Mouse (Mus musculus) kidney, adult 8-10 months (tissue): ENCODE measurements around the gene Psmf1.

Source experiments
- DNase-seq, 2 experiments: peaks; one replicate each; pipeline ENCODE4 v3.0.0; 2022

Psmf1 gene

GRCm38 (mm10) chr2:151743845-151744244 lies at the start of gene Psmf1:
TSS of gene Psmf1 (minus strand) at chr2:151744186.
- no peak for DNase-seq

GRCm38 (mm10) chr2:151791156-151791555 lies 47.2 kb upstream of the Psmf1 start:
- no peak for DNase-seq

DNA sequence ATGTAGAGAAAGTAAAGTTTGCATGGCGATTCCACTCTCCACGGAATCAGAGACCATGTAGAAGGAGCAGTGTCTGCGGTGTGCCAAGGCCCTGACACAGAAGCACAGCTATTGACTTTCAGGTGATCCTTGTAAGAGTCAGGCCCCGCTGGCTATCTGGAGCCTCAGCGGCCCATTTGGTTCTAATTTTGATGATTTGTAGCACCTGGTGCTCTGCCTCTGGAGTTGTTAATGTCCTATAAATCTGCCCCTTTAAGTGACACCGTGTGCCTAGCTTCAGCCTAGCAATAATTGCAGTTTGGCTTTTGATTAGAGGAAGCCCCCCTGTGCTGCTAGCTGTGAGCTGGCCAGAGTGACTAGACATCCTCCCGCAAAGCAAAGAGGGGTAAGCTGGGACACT lies 46.2 kb upstream of the Psmf1 start:
- DNase-seq, result no peak

DNA sequence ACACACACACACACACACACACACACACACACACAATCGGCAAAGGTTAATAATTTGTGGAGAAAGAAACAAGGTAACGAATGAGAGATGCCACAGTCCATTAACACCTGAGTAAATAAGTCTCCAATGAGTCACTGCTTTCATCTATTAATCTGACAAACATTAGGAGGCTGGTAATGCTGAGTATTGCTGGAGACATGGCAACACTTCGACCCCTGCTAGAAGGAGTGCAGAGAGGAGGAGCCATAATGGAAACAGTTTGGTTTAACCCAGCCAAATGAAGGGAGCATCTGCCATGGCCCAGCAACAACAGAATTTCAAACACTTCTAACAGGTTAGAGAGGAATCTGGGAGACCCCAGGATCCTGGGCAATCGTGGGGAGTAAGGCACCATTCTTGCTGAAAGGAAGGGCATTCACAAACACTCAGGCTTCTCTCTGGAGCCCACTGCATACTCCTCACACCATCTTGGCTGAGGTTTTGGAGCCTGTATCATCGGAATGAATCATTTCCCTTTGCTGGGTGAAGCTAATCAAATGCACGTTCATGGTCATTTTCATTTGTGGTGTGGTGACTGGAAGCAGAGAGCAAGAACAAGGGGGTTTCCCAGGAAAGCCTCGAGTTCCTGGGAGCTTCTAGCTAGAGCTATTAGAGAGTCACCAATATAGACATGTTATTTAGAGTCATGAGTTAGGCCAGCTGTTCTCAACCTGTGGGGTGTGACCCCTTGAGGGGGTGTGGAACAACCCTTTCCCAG lies 44.4 kb upstream of the Psmf1 start:
- DNase-seq, result no peak

DNA sequence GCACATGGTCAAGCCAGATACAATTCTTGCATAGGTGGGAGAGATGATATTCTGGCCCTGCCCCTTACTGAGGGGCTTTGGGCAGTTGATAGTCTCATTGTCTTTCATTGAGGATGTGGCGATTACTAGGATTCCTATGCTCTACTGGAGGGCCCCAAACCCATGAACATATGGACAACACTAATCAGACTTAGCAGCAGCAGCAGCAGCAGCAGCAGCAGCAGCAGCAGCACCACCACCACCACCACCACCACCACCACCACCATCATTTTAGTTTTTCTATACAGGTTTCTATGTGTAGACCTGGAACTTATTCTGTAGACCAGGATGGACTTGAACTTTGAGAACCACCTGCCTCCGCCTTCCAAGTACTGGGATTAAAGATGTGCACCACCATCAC lies 39.5 kb upstream of the Psmf1 start:
- no peak for DNase-seq

DNA sequence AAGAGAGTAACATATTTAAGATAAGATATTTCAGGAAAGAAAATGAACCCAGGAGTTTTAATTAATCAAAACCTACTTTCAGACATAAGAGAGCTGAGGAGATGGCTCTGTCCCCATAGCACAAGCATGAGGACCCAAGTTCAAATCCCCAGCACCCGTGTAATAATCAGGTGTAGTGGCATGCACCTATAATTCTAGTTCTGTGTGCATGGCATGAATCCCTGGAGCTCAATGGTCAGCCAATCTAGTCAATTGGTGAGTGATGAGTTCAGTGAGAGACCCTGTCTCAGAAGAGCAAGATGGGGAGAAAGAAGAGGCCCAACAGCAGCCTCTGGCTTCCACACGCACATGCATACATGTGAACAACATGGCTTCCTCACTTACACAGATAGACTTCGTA lies 33.4 kb upstream of the Psmf1 start:
- DNase-seq, result no peak

GRCm38 (mm10) chr2:151773476-151773875 lies 29.5 kb upstream of the Psmf1 start:
- DNase-seq, result no peak

DNA sequence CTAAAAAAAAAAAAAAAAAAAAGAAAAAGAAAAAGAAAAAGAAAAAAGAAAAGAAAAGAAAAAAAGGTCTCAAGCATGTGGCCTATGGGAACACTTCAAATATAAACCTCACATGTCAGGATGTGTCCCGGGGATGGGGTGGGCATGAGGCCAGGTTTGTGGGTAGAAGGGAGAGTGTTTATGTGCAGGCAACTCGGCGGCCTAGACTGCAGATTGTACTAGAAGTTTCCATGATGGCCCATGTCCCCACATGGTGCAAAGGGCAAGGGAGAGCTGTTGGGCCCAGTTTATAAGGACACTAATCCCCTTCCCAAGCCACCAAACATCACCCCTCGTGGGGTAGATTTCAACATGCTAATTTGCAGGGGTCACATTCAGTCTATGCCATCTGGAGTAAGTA lies 28.2 kb upstream of the Psmf1 start:
- no peak for DNase-seq

DNA sequence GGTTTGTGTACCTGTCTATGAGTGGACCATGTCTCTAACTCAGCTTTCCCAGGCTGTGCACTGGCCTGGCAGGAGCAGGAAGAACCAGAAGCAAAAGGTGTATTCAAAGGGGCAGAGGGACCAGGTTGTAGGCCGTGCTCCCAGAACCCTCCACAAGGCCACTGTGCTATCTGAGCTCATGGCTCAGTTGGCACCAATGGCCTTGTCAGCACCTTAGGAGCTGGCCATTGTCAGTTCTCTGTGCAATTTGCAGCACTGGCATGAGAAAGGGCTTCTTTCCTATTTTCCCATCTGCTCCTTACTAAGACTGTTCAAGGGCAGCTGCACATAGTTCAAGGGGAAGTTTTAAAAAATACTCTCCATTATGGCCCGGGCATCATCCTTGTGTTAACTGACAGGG lies 20.6 kb upstream of the Psmf1 start:
- no peak for DNase-seq

DNA sequence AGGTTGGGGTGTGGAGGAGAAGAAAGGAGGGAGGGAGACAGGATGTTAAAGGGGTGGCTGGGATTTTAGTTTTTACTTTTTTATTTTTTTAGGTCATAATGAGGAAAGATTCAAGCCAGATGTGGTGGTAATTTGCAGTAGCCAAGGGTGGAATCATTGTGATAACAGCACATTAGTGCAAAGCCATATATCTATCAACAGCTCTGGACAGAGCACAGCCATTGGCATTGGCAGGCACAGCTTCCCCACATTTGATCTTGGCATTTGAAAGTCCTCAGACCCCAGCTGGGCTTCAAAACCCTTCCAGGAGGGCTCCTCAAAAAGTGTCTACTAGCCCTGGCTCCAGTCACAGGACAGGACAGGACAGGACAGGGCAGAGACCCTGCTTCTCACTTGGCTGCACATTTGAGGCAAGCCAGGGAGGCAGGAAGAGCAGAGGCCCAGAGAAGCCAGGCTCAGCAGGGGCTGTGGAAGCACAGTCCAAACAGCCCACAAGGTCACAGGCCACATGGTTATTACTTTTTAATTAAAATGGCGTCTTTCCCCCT lies 14.9 kb upstream of the Psmf1 start:
- no peak for DNase-seq

DNA sequence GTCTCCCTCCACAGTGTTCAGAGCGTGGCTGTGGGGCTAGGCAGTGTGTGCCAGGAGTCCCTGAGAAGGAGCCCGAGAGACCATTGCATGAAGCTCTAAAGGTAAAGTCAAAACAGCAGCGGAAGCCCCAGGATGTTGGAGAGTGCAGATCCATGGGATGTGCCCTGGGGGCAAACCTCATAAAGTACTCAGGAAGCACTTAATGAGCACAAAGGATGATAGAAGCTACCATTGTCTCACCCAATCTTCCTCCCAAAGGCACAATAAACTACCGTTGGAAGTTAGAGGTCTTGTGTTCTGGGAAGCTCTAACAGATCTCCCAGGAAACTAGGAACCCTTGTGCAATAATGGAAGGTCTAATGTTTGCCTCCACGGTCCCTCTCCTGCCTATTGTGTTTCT lies 13.5 kb upstream of the Psmf1 start:
- no peak for DNase-seq

DNA sequence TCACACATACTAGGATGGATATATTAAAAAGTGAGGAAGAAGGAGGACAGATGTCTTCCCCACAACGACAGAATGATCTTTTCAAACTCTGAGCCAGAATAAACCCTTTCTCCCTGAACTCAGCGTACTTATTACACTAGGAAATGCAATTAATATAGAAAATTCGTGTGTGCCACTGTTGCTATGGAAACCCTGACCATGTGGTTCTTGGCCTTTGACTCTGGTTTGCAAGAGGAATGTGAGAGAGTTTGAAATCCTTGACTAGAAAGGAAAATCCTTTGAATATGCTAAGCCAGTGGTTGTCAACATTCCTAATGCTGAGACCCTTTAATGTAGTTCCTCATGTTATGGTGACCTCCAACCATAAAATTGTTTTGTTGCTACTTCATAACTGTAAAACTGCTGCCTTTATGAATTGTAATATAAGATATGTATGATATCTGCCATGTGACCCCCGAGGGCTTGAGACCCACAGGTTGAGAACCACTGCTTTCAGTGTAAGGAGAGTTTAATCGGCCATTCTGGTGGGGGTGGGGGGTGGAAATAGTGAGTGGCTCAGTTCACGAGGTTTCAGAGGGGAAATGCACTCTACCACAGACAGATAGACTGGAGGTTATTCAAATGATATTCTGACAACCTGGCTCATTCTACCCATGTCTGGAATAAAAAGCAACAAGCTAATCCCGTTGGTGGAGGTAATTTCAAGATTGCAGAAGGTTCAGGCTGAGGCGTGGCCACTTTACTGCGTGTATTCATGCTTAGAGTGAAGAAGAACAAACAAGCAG lies 12.5 kb upstream of the Psmf1 start:
- DNase-seq, result no peak

DNA sequence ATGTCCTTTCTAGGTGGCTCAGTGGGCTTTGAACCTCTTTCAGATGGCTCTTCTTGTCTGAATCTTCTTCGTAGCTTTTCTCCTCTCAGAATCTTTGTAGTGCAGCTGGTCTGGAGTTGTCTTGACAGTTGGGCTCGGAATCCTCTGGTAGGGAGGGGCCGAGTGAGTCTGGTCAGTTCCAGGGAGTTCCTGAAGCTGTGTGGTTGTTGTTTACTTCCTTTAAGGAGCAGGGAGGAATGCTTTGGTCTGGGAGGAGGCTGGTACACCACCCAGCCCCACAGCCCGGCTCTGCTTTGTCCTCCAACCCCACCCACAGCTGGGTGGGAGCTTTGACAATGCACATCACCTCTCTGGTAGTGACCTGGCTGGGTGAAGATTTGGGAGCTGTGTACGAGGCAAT lies 7.3 kb upstream of the Psmf1 start:
- DNase-seq, result no peak

- peak; percentile 47 to 72 for DNase-seq
These were observed 4.1 kb upstream of the Psmf1 start for GRCm38 (mm10) chr2:151747847-151748705.

DNA sequence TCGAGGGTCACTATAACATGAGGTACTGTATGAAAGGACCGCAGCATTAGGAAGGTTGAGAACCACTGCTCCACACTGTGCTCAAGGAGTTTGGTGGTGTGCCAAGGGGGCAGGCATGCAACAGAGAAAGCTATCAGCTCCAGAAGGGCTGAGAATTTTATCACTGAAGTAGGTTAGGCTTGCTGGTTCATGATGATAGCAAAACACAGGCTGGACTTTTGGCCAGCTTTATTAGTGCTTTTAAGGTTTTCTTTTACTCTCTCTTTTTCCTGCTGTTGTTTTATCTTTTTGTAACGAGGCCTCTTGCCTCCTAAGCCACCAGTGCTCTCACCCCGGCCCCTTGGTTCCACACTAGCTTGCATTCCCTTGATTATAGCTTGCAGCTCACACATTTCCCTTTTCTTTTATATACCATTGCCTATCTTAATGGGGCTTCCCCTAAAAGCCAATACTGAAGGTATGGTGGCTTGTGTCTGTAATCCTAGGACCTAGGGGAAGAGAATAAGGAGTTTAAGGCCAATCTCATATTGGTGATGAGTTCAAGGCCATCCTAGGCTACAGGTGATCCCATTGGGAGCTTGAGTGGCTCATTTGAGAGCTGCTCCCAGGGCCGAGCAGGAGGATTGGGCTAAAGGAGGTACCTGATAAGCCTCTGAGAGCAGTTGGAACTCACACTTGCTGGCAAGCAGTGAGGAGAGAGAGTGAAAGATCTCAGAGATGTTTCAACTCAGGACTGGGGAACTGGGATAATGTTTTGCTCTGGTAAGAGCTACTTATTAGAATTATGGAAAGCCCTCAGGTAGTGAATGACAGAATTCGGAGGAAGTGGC lies 921 bp downstream of the Psmf1 start:
- DNase-seq, result no peak

GRCm38 (mm10) chr2:151742084-151742483 lies 1.9 kb downstream of the Psmf1 start:
- no peak for DNase-seq

DNA sequence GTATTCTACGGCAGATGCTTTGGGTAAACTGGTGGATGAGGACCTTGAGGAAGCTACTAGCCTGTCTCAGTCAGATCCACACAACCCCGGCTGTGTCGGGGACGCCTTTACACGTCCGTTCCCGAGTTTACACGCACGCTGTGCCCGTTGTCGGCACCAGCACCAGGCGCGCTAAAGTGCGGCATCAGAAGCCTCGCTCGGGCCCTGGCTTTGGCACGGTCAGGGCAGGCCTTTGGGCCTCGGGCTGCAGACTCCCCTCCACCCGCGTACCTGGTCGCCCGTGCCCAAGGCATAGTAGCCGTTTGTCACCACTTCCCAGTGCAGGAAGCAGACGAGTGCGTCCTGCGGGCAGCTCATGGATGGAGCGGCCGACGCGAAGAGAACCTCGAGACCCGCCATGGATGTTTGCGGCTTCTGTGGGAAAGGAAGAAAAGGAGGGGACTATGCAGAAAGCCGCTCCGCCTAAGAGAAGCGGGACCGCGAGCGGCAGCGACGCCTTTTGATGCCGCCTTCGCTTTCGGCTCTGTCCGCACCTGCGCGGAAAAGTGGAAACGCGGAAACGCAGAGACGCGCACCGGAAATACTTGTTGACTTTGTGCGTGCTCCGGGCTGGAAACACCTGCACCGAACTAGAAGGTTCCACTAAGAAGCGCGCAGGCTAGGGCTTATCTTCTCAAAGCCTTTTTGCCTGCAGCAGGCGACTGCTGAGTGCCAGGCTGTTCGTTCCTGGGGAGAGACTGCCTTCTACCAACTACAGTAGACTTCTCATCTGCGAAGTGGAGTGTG lies 3.1 kb downstream of the Psmf1 start:
- peak; percentile 78 to 91 for DNase-seq

DNA sequence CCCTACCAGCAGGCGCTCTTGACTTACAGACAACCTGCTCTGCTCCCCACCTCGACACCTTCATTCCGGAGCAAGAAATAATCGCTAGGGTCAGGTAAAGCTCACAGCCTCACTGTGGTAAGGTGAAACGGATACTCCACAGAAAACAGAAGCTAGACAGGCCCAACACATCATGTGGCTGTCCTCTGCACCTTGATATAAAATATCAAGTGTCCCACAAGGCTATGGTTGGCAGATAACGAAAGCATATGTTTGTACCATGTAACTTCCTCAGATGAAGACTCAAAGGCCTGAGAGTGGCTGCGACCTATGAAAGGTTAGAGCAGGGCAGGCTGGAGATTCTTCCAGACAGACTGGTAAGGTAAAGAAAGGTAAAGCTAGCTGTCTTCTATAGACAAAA lies 4.5 kb downstream of the Psmf1 start:
- DNase-seq, result no peak

- DNase-seq, result no peak
These were observed 4.9 kb downstream of the Psmf1 start for GRCm38 (mm10) chr2:151739081-151739480.

DNA sequence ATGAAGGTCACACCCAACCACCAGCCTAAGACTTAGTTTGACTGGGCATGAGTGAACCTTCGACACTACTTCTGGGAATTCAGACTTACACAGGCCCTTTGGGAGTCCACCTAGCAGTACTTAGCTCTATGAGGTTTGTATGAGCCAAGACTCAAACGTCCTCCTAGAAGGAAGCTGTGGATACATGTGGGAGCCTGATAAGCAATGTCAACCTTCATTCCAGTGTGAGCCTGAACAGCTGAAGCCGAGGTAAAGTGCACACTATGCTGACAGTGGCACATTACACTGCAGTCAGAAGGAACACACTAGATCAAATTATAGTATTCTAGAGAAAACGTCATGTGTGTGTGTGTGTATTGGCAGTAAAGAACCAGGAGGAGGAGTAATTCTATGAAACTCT lies 5.5 kb downstream of the Psmf1 start:
- DNase-seq, result no peak

GRCm38 (mm10) chr2:151735422-151735821 lies 8.6 kb downstream of the Psmf1 start:
- no peak for DNase-seq
